Mouse (Mus musculus) c-Kit-positive CD71-positive TER-119-positive erythroid progenitor cells, embryonic 14.5 days (primary cell): Measurements from ENCODE around the gene Sla2.
"Not testable (repeated sequence)": the region's sequence is repeated elsewhere in the genome, so short reads cannot be mapped to it uniquely, and the experiment has no call there.

Experiments used
- DNase-seq: peaks from one replicate; pipeline ENCODE4 v3.0.0-alpha.2; 2013; ENCODE audit warnings: low spot score

Gene Sla2

DNA sequence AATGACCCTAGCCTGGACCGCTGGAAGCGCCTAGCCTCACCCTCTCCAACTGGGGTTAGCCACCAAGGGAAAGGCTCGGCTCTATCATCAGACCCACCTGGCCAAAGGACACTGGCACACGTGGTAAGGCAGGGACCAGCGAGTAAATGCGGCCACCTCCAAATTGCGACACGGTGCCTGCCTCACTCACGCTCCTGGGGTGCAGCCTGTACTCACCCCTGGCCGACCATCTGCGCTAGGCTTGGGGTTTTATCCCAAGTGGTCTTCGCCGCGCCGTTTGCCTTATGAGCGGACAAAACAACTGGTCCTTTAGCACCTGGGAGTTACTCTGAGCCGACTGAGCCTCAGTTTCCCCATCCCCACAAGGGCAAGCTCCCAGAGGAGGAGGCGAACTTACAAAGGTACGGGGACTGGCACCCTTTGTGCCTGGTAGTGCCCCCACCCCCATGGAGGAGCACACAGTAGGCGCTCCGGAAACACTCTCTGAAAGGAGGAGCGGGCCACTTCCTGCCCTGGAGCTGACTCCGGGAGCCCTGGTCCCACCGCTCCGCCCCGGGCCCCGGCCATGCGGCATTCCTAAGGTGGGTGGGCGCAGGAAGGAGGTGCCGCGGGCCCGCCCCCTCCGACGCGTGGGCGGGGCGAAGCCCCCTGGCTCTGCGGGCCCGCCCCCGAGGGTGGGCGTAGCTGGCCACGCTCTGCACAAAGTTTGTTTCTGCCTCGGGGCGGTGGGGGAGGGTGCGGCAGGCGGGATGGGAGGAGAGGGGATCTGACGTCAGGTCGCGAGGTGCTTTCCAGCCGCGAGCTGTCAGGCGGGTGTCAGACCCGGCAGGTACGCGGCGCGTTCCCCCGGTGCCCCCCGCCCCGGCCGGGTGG, 47.4 kb downstream of the Sla2 start, which contains the start of gene Tgif2:
Gene Tgif2 (plus strand): TSS at position 689 of the 873 bp plus-strand sequence.
- peak; percentile 50 for DNase-seq

DNA sequence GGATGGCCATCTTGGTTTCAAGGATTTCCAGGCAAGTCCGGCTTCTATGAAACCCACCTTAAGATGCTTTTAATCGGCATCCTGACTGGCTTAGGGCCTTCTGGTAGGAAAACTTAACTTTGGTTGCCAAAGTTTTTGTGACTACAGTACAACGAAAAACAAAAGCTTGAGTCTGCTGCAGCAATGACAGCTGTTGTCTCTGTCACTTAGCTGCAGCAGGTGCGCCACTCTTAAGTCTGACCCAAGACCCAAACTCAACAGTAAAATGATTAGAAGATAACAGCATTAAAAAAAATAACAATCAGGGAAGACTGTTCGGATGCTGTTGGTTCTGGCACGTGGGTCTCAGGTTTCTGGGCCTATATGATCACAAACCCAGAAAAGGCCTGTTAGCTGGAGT, 48.2 kb downstream of the Sla2 start:
- DNase-seq = no peak

DNA sequence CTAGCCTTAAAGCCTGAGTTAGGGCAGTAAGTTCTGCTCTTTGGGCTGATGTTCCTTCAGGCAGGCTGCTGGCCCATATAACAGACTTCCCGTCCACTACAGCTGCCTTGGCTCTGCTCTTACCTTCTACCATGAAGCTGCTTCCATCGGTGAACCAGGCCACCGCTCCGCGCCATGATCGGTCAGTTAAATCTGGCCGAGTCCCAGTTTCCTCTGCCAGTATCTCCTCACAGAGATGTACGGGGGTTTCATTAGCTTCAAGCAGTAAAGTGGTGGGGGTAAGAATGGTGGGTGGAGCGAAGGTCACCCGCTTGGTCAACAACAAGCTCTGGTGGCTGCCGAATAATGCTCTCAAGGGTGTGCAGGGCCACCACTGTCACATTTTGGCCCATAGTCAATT, 52.7 kb downstream of the Sla2 start:
- no peak for DNase-seq

DNA sequence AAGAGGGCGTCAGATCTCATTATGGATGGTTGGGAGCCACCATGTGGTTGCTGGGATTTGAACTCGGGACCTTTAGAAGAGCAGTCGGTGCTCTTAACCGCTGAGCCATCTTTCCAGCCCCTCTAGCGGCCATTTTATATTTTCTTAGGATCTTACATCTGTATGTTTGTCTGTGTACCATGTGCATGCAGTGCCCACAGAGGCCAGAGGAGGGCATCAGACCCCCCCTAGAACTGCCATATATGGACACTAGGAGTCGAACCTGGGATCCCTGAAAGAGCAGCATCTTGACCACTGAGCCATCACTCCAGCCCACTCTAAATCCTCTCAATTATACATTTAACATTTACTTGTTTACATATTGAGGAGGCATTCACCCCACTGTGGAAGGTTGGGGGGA, 61.9 kb downstream of the Sla2 start:
- DNase-seq = not testable (repeated sequence)
